Mouse (Mus musculus): Measurements from ENCODE around the gene Dhtkd1.

Gene Dhtkd1

DNA sequence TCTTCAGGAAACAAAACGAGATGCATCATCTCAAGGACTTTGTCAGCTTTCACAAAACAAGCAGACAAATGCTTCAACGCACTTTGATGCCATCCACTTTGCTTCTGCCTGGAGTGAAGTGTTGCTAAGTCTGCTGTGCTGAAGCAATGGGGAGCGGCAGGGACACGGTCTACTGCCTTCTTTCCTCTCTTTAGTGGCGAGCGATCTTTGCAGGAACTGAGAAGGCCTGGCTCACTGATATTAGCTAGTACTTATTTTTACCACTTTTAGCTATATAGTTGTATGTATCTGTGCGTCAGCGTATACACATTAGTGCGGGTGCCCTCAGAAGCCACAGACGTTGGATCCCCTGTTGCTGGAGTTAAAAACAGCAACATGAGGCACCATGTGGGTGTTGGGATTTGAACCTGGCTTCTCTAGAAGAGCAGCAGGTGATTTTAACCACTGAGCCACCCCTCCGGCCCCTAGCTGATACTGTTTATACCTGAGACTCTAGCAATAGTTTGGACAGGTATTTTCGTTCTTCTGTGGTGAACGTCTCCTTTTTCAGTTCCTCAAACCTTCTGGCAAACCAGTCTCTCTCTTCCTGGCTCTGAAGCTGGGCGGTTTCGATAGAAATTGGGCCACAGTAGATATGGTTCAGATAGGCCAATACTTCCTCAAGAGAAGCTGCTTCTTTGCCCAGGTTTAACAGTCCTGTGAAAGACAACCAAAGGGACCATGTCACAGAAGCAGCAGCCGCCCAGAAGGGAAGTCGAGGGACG is 12.1 kb downstream of the Dhtkd1 start:
- DNase-seq = no peak

DNA sequence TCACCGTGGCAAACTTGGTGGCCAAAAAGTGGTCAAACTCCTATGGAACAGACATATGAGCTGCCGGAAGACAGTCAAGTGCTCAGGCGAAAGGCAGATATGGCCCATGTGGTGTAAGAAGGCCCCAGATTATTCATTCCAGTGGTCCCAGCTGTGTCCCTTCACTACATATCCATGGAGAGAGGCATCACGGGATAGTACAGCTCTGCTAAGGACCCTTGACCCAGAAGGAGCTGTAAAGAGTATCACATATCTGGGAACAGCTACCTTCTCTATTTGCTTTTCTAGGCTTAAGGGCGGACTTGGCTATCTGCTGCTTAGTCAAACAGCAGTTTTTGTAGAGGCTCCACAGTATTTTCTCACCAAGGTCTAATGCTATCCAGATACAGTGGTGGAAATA is 12.8 kb downstream of the Dhtkd1 start:
- no peak for DNase-seq

DNA sequence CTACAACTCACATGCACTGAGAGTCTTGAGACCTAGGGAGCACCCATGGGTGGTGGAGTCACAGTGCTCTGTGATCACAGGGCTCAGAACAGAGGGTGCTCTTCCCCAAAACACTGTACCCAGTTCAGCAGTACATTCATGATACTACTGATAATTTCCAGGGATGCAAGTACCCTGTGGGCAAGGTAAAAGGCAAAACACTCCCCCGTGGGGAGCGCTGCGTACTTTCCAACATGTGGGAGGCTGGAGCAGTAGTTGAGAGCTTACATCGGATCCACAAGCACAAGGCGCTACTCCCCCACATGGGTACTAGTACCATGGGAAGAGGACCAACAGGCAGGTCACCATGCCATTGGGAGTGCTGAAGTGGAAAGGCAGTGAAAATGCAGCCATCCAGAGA is 15.1 kb downstream of the Dhtkd1 start:
- no peak for DNase-seq

DNA sequence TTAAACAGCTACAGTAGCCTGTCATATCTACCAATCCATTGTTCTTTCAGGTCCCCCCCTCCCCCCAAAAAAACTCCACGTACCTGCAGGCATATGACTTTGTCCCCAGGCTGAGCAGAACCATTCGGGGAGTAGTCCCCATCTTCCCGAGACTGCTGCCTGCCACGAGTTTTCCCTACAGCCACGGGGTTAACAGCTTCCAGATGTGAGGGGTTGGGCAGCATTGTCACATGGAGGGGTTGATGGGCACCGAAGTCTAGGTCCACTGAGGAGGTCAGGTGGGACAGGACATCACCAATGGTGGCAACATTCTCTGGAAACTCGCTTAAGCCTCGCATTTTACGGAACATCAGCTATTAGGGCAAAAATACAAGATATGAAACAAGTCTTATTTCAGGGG is 18.8 kb downstream of the Dhtkd1 start:
- DNase-seq = no peak

DNA sequence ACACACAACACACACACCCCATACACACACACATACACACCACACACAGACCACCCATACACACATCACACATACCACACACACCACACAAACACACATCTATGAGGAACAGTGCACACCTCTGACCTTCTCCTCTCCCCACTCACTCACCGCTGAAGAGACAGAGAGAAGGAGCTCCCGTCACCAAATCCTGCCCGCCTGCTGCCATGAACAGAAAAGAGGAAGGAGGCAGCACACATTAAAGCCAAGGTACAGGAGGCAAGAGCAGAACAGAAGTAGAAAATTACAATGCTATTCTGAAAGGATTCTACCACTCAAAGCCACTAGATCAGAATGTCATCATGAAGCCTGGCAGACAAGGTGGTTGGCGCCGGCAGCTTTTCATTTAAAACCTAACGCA is 19.8 kb downstream of the Dhtkd1 start:
- DNase-seq = no peak

DNA sequence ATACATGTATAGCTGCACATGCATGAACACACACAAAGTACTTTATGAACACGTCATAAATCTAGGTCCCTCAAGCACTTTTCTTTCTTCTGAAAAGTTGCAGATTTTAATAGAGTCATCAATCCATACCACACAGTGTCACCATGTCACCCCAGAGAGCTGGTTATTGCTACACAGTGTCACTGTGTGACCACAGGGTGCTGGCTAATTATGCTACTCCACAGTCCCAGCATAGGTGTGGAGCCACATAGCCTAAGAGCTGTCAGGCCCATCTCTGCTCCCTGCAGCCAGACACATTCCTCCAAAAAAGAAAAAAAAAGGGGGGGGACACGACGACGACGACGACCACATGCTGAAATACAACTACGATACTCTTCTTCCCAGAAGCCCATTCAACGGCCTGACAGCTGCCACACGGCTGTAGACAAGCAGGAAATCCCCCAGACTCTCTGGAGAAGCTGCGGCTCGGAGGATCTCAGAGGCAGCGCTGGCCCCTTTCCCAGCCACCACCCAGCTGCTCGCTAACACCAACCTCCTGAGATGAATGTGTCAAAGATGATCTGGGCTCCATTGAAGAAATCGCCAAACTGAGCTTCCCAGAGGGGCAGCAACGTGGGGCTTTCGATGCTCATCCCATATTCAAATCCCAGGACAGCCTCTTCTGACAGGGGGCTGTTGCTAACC is 31.2 kb downstream of the Dhtkd1 start:
- no peak for DNase-seq

DNA sequence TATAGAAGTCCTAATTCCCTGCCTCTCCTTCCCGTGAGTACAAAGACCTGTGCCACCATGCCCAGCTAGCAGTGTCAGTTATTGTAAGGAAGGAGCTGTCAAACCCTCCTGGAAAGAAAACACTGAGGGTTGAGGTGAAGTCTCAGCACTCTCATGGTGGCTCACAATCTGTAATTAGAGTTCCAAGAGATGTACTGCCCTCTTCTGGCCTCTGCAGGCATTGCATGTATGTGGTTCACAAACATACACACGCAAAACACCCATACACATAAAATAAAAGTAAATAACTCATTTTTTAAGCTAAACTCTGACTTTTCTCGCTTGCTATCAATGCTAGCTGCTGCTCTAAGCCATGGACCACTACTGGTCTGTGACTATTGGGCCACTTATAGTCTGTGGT is 36.0 kb downstream of the Dhtkd1 start:
- peak; percentile 66 for DNase-seq

DNA sequence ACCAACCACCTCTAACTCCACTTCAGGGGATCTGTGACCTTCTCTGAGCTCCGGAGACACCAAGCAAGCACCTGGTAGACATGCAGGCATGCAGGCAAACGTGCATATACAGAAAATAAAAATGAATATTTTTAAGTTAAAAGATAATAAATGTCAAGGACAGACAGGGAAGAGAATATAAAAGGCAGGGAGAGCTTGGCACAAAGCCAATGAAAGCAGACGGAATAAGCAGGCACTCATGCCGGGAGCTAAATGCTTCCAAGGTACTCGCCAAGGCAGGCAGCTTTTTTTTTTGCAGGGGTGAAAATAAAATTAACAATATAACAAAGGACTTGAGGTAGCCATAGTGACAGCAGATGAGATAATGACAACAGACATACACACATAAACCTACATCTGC is 36.5 kb downstream of the Dhtkd1 start:
- DNase-seq = peak; percentile 11

DNA sequence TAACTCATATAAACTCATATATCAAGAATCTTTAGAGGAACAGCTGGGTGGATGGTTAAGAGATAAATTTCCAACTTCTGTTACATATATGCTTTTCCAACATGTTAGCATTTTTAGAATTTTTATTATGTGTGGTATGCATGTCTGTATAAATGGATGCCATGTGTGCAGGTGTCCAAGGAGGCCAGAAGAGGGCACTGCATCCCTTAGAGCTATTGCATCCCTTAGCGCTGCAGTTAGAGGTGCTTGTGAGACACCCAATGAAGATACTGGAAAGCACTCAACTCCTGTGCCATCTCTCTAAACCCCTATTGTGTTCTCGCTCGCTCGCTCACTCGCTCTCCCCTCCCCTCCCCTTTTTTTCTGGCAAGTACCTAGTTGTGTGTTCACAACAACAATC is 42.4 kb downstream of the Dhtkd1 start:
- peak; percentile 63 for DNase-seq

DNA sequence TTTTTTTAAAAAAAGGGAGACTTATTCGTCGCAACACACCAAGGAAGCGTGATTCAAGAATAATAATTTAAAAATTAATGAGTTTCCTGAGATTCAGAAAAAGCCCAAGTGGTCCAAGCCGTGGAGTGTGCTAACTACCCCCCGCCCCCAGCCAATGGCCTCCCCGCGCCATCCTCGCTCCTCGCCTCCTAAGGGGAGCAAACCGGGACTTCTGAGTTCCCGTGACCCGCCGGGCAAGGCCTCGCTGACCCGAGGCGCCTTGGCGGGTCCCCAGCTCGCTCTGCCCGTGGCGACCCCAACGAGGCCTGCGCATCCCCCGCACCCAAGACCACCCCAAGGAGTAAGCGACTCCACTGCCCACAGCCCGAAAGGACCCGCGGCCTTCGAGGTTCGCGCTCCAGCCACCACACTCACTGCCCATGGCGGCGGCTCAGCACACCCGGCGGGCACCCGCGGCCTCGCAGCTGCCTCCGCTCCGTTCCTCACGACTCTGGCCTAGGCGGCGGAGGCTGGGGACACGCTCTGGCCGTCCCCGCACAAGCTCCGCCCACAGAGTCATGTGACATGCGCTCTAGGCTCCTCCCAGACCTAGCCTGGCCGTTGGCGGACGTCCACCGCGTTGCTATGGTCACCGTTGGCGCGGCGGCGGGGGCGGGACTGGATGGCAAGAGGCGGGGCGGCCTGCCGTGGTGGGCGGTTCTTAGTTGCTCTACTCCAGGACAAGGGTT is 47.6 kb downstream of the Dhtkd1 start, which contains the start of gene Sec61a2:
TSS of gene Sec61a2 (minus strand) at position 590 of the 728 bp plus-strand sequence.
- peak; percentile 98 for DNase-seq

DNA sequence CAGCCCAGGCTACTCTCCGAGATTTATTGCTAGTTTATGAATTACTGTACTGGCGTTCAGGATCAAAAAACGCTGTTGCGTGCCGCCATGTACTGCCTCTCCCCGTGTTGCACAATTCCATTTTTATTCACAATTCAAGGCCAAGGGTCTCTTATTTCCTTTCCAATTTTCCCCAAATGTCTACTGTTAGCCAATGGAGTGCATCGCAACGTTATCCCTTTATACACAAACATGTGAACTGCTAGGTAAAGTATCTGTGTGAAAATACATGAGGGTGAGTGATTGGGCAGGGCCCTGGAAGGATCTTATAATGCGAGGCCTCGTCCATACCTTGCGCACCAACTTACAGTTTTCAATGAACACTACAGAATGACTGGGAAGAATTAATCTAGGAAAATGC is 48.3 kb downstream of the Dhtkd1 start:
- peak; percentile 23 for DNase-seq

DNA sequence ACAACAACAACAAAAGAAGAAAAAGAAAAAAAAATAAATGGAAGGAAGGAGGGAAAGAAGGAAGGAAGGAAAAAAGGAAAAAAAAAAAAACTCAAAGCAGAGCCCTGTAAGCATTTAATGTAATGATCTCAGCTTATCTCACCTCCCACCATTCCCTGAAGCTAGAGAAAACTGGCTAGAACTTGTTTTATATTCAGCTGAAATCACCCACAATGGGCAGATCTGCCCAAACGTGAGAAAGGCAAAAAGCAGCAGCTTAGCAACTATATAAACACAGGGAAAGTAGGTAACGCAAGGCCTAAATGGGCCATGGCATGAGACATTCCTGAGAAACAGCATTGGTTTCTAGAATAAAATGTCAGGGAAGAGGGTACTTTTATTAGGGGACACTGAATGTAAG is 53.2 kb downstream of the Dhtkd1 start:
- DNase-seq = no peak

DNA sequence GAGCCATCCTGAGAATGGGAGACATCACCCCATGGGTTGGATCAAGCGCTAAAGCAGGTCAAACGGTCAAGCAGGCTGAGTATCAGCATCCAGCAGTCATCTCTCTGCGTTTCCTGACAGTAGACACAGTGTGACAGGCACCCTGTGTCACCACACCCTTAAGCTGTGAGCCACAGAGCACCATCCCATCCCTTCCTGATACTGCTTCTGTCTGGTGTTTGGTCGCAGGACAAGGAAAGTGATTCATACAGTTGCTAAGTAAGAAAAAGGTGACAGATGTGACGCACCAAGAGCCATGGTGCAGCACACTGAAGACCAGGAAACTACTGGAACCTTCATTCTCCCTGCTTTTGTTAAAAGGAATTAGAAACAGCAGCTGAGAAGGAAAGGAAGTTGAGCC is 53.7 kb downstream of the Dhtkd1 start:
- DNase-seq = no peak

DNA sequence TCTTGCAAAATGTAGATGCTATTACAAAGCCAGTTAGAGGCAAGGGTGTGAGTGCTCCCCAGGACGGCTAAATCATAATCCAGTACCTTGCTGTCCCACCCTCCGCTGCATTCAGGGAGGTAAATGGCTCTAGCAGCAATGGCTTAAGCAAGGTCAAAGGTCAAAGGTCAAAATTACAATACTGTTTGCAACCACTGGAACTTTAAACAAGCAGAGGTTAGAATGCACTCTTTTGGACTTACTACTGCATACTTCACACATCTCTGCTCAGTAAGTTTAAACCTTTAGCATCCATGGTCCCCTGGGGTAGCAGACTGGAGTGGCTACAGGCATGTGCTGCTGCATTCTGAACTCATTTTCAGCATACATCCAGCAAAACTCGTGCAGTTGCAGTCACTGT is 65.1 kb downstream of the Dhtkd1 start:
- DNase-seq = no peak

DNA sequence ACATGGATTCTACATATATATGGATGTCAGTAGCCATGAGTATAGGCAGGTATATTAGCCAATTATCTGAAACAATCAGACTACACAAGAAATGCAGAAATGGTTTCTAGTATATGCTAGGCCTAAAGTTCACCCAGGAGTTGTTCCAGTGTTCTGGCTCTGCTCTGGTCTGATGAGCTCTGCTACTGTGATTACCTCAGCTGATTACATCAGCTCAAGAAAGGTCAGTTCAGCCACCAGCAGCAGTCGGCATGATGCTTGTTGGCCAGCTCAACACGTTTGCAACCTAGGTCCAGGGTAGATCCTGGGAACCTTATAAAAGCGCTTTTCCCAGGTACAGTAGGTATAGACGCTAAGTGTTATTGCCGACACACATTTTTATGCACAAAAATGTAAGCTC is 72.8 kb downstream of the Dhtkd1 start:
- no peak for DNase-seq

DNA sequence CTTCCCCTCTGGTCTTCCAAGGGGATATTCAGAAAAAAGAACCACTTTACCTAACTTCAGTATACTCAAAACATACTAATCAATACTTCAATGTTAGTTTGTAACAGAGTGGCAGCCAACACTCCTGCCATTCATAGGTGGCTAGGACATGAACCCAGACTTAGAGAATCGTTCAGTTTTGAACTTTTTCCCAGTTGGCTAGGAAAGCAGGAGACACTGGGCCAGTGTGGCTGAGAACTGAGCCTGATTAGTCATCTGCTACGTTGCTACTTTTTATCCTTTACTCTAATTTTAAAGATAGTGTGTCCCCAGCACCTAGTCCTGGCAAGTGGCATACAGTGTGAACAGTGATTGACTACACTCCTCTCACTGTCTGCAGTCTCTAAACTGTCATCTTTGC is 74.9 kb downstream of the Dhtkd1 start:
- no peak for DNase-seq

DNA sequence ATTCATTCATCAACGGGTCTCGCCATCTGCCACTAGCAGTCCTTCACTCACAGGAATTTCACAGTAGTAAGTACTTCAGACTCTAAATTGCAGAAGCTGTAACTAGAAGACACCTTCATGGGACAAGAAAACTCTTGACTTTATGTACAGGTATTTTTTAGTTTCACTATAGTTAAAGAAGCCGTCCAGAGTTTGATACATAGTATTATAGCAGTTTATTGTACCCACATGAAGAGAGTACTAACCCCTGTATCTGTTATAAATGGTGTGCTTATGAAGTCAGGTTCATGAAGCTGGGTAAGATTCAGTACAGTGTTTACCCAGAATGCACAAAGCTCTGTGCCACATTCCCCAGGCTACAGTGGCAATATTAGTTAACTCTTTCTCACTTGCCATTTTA is 79.8 kb downstream of the Dhtkd1 start, which contains the start of gene Gm13199:
TSS of gene Gm13199 (minus strand) at position 101 of the 400 bp plus-strand sequence.
- no peak for DNase-seq

DNA sequence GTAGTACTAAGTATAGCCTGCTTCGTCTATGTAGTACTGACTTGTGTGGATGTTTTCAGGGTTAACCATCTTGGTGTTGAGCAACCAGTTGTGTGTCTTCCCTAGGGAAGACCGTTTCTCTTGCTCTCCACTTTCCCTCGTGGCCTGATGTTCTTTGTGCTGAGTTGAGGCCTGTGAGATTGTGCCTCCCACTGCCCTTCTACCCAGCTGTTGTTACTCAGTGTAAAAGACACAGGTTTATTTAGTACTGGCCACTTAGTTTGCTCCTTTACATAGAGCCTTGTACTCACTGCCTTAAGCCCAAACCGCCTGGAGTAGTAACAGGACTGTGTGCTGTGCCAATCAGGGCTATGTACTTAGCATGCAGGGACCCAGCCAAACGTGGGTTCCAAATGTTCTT is 90.7 kb downstream of the Dhtkd1 start:
- DNase-seq = no peak

DNA sequence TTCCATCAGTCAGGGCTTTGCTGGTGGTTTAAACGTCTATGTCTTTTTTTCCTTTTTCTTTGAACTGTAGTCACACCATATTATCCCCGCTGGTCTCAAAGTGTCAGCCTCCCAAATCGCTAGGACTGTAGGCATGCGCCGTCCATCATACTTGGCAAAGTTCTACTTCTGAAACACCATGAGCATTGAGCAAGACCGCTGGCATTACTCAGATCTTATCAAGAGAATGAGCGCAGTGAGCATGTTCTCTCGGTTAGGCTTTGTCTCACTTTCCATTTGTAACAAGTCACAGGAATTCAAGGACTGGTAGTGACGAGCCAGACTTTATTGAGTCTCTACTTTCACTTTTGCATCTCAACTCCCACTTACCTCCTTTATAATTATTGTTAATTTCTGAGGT is 91.5 kb downstream of the Dhtkd1 start:
- no peak for DNase-seq

All from retina, postnatal 1 day (tissue).